Mouse (Mus musculus) heart, postnatal 0 days (tissue): ENCODE results near the gene Myo1d. TPM values are rescaled to one million over a fixed set of nuclear protein-coding genes. Genes with fewer than 3 reads are reported as not detected.

ENCODE experiments used
- ATAC-seq: fragments of 200-750 bp; cut with Nextera tagmentation; 2 replicates; pipeline ENCODE4 v1.8.0; 2017; ENCODE audit warnings: low read depth, moderate number of reproducible peaks, moderate library complexity; ENCODE audit not compliant: insufficient read depth
- DNase-seq: peaks from one replicate; pipeline ENCODE4 v3.0.0-alpha.2; 2016; ENCODE audit warnings: low spot score
- H3K27ac ChIP-seq: fragments of 300-500 bp; sonication (generic); 2 replicates; pipeline ENCODE4 v1.5.1; 2014; ENCODE audit warnings: low read depth, mild to moderate bottlenecking
- H3K27me3 ChIP-seq: fragments of 300-500 bp; sonication (generic); 2 replicates; pipeline ENCODE4 v1.6.1; 2014; ENCODE audit warnings: low read length, mixed read lengths; ENCODE audit not compliant: control insufficient read depth, insufficient read depth
- H3K36me3 ChIP-seq: fragments of 300-500 bp; sonication (generic); replicated peaks from 2 replicates; pipeline ENCODE4 v1.6.1; 2014; ENCODE audit warnings: low read length, mixed read lengths; ENCODE audit not compliant: control insufficient read depth, insufficient read depth
- H3K4me1 ChIP-seq: fragments of 300-500 bp; sonication (generic); 2 replicates; pipeline ENCODE4 v1.6.1; 2014; ENCODE audit warnings: antibody characterized with exemption; ENCODE audit not compliant: control insufficient read depth, insufficient read depth
- H3K4me2 ChIP-seq: fragments of 300-500 bp; sonication (generic); 2 replicates; pipeline ENCODE4 v1.6.1; 2014; ENCODE audit warnings: low read depth, mild to moderate bottlenecking, low read length, moderate library complexity
- H3K4me3 ChIP-seq: fragments of 300-500 bp; sonication (generic); 2 replicates; pipeline ENCODE4 v1.5.1; 2014; ENCODE audit warnings: low read depth, low read length
- H3K9ac ChIP-seq: fragments of 300-500 bp; sonication (generic); replicated peaks from 2 replicates; pipeline ENCODE4 v1.6.1; 2014; ENCODE audit warnings: low read depth, low read length, mixed read lengths
- H3K9me3 ChIP-seq: fragments of 300-500 bp; sonication (generic); replicated peaks from 2 replicates; pipeline ENCODE4 v1.6.1; 2016; ENCODE audit warnings: low read length; ENCODE audit not compliant: control insufficient read depth
- CTCF ChIP-seq: IDR thresholded peaks from 2 replicates; pipeline ENCODE4 v1.5.1; 2016; ENCODE audit warnings: antibody characterized with exemption, control low read depth, low read depth
- EP300 ChIP-seq: IDR thresholded peaks from 2 replicates; pipeline ENCODE4 v1.6.1; 2016; ENCODE audit warnings: antibody characterized with exemption, low read depth
- WGBS: fragments of 180-500 bp; shearing (Covaris S2); extraction: QIAGEN DNeasy Blood & Tissue Kit; methylation state at CpG from one replicate; pipeline ENCODE4 v1.1.7; 2014; 5-methylcytosine and 5-hydroxymethylcytosine counted together
- polyA plus RNA-seq: library from polyadenylated mRNA; unstranded; fragments of >200 nt; fragmentation: Nextera tagmentation; extraction: Ambion mirVana; gene quantifications from 2 replicates; pipeline ENCODE4 v1.2.1, GENCODE M21; 2015
- total RNA-seq: library from RNA; depleted of rRNA; stranded (reverse); fragments of >200 nt; gene quantifications from 2 replicates; pipeline ENCODE4 v1.2.3, GENCODE M21; 2014; ENCODE audit warnings: low replicate concordance

Gene Myo1d
- total and polyA plus RNA-seq, 2 experiments from 2014 or later = 4.5 to 4.6 TPM

DNA sequence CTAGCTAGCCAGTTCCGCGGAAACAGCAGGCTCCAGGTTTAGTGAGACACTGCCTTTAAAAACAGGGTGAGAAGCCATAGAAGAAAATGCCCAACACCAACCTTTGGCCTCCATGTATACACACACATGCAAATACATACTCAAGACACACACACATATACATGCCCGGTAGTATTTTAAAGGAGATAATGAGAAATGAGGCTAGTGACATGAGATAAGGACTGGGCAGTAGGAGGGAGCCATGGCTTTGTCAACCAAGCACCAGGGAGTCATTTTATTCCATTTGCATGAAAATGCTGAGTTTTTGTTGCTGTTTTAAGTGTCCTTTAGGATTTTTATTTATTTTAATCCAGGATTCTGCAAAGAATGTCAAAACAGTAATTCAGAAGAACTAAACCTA, 10.6 kb upstream of the Myo1d start:
- Histone ChIP-seq H3K4me3 (no peak overlapping the region), H3K4me1 (no peaks in the 10 kb centered on the region), H3K27ac (no peak overlapping the region), H3K9me3 (no peaks in the 10 kb centered on the region), H3K9ac (no peak overlapping the region), H3K27me3 (no peaks in the 10 kb centered on the region), H3K36me3 (no peaks in the 10 kb centered on the region), H3K4me2 (no peak overlapping the region)
- TF ChIP-seq EP300 (no peak), CTCF (no peak)
- no peak for ATAC-seq
- WGBS = 69% methylated on average over 3 of the region's 3 CpGs
- no peak for DNase-seq

DNA sequence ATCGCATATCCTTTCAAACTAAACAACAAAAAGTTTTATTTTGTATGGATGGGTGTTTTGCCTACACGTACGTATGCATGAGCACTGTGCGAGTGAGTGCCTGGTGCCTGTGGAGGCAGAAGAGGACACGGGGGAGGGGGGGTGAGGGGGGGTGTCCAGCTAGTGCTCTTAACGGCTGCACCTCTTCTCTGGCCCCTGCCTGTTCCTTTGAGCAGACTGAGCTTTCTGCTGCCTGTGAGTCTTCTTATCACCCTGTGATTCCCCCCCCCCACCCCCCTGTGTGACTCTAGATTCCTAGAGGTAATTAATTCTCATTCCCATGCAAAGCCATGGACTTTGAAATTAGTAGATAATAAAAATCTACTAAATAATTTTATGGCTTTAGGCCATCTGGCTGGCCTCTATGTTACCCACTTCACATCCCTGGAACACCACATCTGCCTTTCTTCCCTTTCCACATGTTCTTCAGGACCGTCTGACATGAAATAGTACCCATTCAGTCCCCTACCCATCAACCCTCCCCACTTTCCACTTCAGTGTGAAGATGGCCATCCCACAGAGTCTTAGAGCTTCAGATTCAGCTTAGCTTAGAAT, 9.9 kb upstream of the Myo1d start:
- 57% methylated on average over 7 of the region's 7 CpGs for WGBS
- Histone ChIP-seq H3K27ac (no peak overlapping the region), H3K27me3 (no peaks in the 10 kb centered on the region), H3K4me3 (no peak overlapping the region), H3K9me3 (no peaks in the 10 kb centered on the region), H3K4me2 (no peak overlapping the region), H3K4me1 (no peaks in the 10 kb centered on the region), H3K36me3 (no peaks in the 10 kb centered on the region), H3K9ac (no peak overlapping the region)
- no peak for ATAC-seq
- DNase-seq = no peak
- TF ChIP-seq EP300 (no peak), CTCF (no peak)

DNA sequence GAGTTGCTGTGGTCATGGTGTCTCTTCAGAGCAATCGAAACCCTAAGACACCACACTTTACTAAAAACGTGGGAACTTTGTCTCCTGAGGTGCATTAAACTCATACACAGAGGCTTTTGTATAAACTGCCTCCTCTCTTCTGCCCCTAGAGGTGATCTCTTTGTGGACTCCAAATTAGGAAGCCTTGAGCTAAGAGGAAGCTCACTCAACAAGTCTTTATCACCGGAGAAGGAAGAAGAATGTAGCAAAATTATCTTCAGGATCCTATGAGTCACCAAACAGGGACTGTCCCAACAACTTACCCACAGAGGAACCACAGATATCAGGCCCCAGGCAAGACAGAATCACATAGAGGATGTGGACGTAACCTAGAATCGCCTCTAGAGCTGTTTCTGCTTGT, 5.8 kb upstream of the Myo1d start:
- H3K9ac ChIP-seq = no peak overlapping the region
- no peaks in the 10 kb centered on the region for H3K9me3 ChIP-seq
- H3K27me3 ChIP-seq = no peaks in the 10 kb centered on the region
- no peaks in the 10 kb centered on the region; the same call in 1 of the 2 replicates for H3K4me1 ChIP-seq
- DNase-seq (no peak), ATAC-seq (no peak)
- no peak overlapping the region for H3K27ac ChIP-seq
- no peak overlapping the region for H3K4me2 ChIP-seq
- WGBS = 64% methylated on average over 5 of the region's 5 CpGs
- peak; percentile 17; the same call in 1 of the 2 replicates for TF ChIP-seq CTCF
- no peak for TF ChIP-seq EP300
- no peaks in the 10 kb centered on the region for H3K36me3 ChIP-seq
- no peak overlapping the region for H3K4me3 ChIP-seq

DNA sequence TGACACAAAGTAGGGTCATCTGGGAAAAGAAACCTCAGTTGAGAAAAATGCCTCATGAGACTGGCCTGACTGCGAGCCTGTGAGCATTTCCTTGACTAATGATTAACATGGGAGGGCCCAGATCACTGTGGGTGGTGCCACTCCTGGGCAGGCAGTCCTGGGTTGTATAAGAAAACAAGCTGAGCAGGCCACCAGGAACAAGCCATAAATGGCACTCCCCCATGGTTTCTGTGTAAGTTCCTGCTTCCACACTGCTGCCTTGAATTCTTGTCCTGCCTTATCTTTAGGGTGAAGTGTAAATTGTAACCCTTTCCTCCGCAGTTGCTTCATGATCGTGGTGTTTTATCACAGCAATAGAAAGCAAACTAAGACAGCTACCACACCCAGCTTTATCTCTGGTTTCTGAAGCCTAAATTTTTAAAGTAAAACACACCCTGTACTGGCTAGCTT, 4.5 kb upstream of the Myo1d start:
- Histone ChIP-seq H3K36me3 (no peaks in the 10 kb centered on the region), H3K27ac (no peak overlapping the region), H3K9me3 (no peaks in the 10 kb centered on the region), H3K4me1 (no peaks in the 10 kb centered on the region; the same call in 1 of the 2 replicates), H3K4me2 (no peak overlapping the region), H3K27me3 (no peaks in the 10 kb centered on the region), H3K9ac (no peak overlapping the region), H3K4me3 (no peak overlapping the region)
- TF ChIP-seq CTCF (no peak), EP300 (no peak)
- no peak for ATAC-seq
- DNase-seq = no peak
- 5% methylated on average over 3 of the region's 3 CpGs for WGBS

DNA sequence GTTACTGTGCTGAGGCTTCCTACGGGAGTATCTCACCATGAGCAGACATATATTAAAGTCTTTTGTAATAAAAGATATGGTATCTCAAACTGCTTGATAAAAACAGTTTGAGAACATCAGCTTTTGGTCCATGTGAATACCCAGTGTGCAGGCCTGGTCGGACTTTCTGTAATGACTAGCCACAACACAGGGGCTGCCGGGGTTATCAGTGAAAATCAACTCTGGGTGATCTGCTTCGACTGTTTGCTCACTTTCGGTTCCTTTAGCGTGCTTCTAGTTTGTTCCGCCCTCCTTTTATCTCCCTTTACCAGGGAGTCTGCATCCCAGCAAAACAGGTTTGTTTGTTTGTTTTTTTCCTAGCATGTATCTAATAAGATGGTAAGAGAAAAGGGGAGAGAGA, 3.6 kb upstream of the Myo1d start:
- no peak for ATAC-seq
- Histone ChIP-seq H3K4me1 (no peaks in the 10 kb centered on the region; the same call in 1 of the 2 replicates), H3K4me2 (no peak overlapping the region), H3K9ac (no peak overlapping the region), H3K27me3 (no peaks in the 10 kb centered on the region), H3K36me3 (no peaks in the 10 kb centered on the region), H3K4me3 (no peak overlapping the region), H3K9me3 (no peaks in the 10 kb centered on the region), H3K27ac (no peak overlapping the region)
- 64% methylated on average over 7 of the region's 7 CpGs for WGBS
- TF ChIP-seq CTCF (no peak), EP300 (no peak)
- DNase-seq = no peak

DNA sequence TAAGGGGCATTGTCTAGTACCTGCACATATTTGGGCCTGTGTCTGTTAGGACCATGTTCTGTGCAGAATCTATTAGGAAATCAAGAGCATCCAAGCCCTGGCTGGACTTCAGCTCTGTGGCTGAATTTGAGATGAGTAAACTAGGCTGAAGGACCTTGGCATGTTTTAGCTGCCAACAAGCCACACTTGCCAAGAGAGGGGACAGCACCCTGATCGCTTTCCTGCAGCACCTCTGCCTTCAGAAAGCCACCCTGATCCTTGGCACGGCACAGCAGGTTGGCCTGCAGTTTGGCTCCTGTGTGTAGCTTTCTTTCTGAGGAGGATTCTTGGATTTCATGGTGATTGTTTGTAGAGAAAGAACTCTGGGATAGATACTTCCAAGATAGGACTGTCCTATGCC, 1.7 kb upstream of the Myo1d start:
- 85% methylated on average over 2 of the region's 2 CpGs for WGBS
- ATAC-seq (no peak), DNase-seq (no peak)

More for the DNA sequence above, 1.7 kb upstream of the Myo1d start:
- Histone ChIP-seq H3K9me3 (no peaks in the 10 kb centered on the region), H3K4me2 (no peak overlapping the region), H3K27ac (no peak overlapping the region), H3K27me3 (no peaks in the 10 kb centered on the region), H3K4me3 (no peak overlapping the region), H3K36me3 (no peaks in the 10 kb centered on the region), H3K9ac (no peak overlapping the region), H3K4me1 (no peaks in the 10 kb centered on the region; the same call in 1 of the 2 replicates)
- TF ChIP-seq CTCF (no peak), EP300 (no peak)
